Mouse (Mus musculus) thymus, adult 2 months (tissue): Measurements from ENCODE around the gene Ephb2.

ENCODE experiments used
- CTCF ChIP-seq: fragments of 200-500 bp; IDR thresholded peaks from 2 replicates; pipeline ENCODE4 v1.5.1; 2012; ENCODE audit warnings: mild to moderate bottlenecking, control low read depth, low read length, moderate library complexity, borderline replicate concordance; ENCODE audit not compliant: control insufficient read depth, poor library complexity, insufficient read depth; ENCODE audit errors: extremely low read depth
- POLR2A ChIP-seq: fragments of 200-500 bp; IDR thresholded peaks from 2 replicates; pipeline ENCODE4 v1.6.1; 2012; ENCODE audit warnings: mild to moderate bottlenecking, low read length, control low read depth, moderate library complexity; ENCODE audit not compliant: control insufficient read depth, poor library complexity, insufficient read depth; ENCODE audit errors: extremely low read depth

GRCm38 (mm10) chr4:136653692-136654234 is 182.0 kb downstream of the Ephb2 start:
- TF ChIP-seq POLR2A (no peak), CTCF (no peak)
